Mouse (Mus musculus) midbrain, embryonic 10.5 days (tissue): ENCODE data around the gene Slc16a8. TPM values are rescaled to one million over a fixed set of nuclear protein-coding genes. Genes with fewer than 3 reads are reported as not detected.
"Not testable (repeated sequence)": the region's sequence is repeated elsewhere in the genome, so short reads cannot be mapped to it uniquely, and the experiment has no call there.

Experiments
- DNase-seq: peaks from one replicate; pipeline ENCODE4 v3.0.0-alpha.2; 2017; ENCODE audit warnings: low spot score
- H3K27ac ChIP-seq: fragments of 300-500 bp; sonication (generic); replicated peaks from 2 replicates; pipeline ENCODE4 v1.5.1; 2016; ENCODE audit warnings: mild to moderate bottlenecking
- H3K27me3 ChIP-seq: fragments of 300-500 bp; sonication (generic); 2 replicates; pipeline ENCODE4 v1.6.1; 2016; ENCODE audit warnings: low read depth, mild to moderate bottlenecking; ENCODE audit not compliant: poor library complexity, severe bottlenecking
- H3K36me3 ChIP-seq: fragments of 300-500 bp; sonication (generic); 2 replicates; pipeline ENCODE4 v1.6.1; 2016; ENCODE audit warnings: mild to moderate bottlenecking, moderate library complexity
- H3K4me1 ChIP-seq: fragments of 300-500 bp; sonication (generic); 2 replicates; pipeline ENCODE4 v1.6.1; 2016
- H3K4me3 ChIP-seq: fragments of 300-500 bp; sonication (generic); 2 replicates; pipeline ENCODE4 v1.5.1; 2016; ENCODE audit warnings: mild to moderate bottlenecking, moderate library complexity
- H3K9me3 ChIP-seq: fragments of 300-500 bp; sonication (generic); replicated peaks from 2 replicates; pipeline ENCODE4 v1.6.1; 2016; ENCODE audit warnings: mild to moderate bottlenecking
- WGBS: fragments of 180-500 bp; shearing (Covaris S2); methylation state at CpG from one replicate; pipeline ENCODE4 v1.1.7; 2016; 5-methylcytosine and 5-hydroxymethylcytosine counted together
- polyA plus RNA-seq: library from polyadenylated mRNA; unstranded; fragments of >200 nt; fragmentation: Nextera tagmentation; extraction: Ambion mirVana; gene quantifications from 2 replicates; pipeline ENCODE4 v1.2.1, GENCODE M21; 2016

Gene Slc16a8
- polyA plus RNA-seq, 1 experiment from 2014 or later, result 0.06 TPM

DNA sequence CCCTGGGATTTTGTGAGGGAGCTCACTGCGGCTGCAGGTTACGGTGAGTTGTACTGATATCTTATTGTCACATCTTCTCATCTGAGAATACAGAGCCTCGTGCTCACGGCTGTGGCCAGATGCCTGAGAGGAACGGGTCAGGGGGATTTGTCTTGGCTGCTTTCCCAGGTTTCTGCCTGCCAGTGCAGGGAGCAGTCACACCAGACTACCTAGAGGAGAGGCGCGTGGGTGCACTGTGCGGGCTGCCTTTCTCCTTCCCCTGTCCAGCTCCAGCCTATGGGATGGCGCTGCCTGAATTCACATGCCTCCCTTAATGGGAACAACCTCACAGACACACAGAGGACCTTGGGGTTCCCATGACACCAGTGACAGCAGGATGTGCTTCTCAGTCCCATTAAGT is 19.3 kb downstream of the Slc16a8 start:
- Histone ChIP-seq H3K27me3 (no peaks in the 10 kb centered on the region), H3K36me3 (peaks cover 88% of the 10 kb centered on the region), H3K4me3 (no peak overlapping the region), H3K27ac (no peak overlapping the region), H3K4me1 (0 out of 2 replicates have a peak, but pooled peaks cover 2% of the 10 kb centered on the region), H3K9me3 (no peaks in the 10 kb centered on the region)
- 95% methylated on average over 9 of the region's 9 CpGs for WGBS
- DNase-seq, result no peak

DNA sequence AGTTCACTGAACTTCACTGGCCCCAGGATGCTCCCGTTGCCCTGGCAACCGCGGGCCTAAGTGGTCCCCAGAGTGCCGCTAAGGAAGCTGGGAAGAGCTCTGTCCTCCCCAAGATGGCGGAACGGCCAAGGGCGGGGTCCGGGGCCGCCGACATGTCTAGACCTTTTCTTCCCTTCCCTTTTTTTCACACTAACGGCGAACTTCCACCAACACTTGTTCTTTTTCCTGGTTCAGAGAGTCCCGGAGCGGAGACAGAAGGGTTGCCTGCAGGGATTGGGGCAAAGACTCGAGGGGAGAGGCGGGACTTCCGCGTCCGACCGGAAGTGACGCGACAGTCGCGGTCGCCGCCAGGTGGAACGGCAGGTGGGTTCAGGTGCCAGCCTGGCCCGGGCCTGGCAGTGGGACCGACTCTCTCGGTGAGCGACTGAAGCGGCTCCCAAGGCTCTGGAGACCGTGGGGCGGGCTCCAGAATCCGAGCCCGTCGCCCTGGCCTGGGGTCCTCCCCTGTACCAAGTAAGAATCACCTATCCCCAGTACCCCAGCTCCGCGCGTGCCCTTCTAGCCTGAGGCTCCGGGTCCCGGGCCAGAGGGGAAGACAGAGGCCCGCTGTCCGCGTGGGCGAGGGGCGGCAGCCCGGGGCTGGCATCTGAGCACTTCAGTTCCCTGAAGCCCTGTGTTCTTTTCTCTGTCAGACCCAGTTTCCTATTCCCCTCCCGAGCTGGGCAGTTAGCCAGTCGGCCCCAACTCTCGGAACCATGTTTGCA is 25.3 kb downstream of the Slc16a8 start, which contains the start of the genes Pick1 and Gm49486:
Pick1 (plus strand) TSS at position 116 of the 764 bp plus-strand sequence.
Gm49486 (plus strand) TSS at position 334 of the 764 bp plus-strand sequence.
- no peaks in the 10 kb centered on the region for H3K9me3 ChIP-seq
- DNase-seq, result peak; percentile 91
- WGBS, result 1% methylated on average over 51 of the region's 51 CpGs
- H3K4me1 ChIP-seq, result peaks cover 31% of the 10 kb centered on the region
- H3K27ac ChIP-seq, result peak within 1 kb of the TSS; percentile 96
- peak within 1 kb of the TSS; percentile 77 for H3K4me3 ChIP-seq
- H3K36me3 ChIP-seq, result peaks cover 29% of the 10 kb centered on the region
- no peaks in the 10 kb centered on the region for H3K27me3 ChIP-seq

DNA sequence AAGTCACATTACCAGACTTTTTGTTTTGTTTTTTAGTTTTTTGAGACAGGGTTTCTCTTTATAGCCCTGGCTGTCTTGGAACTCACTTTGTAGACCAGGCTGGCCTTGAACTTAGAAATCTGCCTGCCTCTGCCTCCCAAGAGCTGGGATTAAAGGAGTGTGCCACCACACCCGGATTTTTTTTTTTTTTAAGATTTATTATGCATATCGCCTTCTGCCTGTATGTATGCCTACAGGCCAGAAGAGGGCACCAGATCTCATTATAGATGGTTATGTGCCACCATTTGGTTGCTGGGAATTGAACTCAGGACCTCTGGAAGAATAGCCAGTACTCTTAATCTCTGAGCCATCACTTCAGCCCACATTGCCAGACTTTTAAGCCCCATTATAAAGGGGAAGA is 28.8 kb downstream of the Slc16a8 start:
- DNase-seq, H3K4me3 ChIP-seq, H3K36me3 ChIP-seq, H3K27ac ChIP-seq, H3K27me3 ChIP-seq, H3K9me3 ChIP-seq: not testable (repeated sequence)
- 74% methylated on average over 2 of the region's 2 CpGs for WGBS
- H3K4me1 ChIP-seq, result peaks cover 51% of the 10 kb centered on the region

DNA sequence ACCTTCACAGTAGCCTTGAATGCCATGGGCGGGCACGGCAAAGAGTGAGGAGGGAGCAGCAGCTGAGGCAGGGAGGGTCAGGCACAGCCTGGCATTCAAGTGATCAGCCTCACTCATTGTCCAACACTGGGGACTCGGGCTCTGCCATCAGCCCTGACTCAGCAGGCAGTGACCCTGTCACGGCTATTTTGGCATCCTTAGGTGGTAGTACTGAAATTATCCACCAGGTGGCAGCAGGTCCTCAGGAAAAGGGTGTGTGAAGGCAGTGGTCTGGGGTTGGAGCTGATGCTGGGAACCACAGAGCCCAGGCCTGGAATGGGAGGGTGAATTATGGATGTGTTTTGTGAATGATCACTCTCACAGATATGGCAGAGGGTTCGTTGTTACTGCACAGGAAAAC is 29.9 kb downstream of the Slc16a8 start:
- WGBS, result 5% methylated on average over 5 of the region's 5 CpGs
- Histone ChIP-seq H3K4me1 (peaks cover 51% of the 10 kb centered on the region), H3K4me3 (peak overlapping the region; percentile 27), H3K9me3 (no peaks in the 10 kb centered on the region), H3K27me3 (no peaks in the 10 kb centered on the region), H3K27ac (peak overlapping the region; percentile 71), H3K36me3 (no peaks in the 10 kb centered on the region)
- peak; percentile 92 for DNase-seq

DNA sequence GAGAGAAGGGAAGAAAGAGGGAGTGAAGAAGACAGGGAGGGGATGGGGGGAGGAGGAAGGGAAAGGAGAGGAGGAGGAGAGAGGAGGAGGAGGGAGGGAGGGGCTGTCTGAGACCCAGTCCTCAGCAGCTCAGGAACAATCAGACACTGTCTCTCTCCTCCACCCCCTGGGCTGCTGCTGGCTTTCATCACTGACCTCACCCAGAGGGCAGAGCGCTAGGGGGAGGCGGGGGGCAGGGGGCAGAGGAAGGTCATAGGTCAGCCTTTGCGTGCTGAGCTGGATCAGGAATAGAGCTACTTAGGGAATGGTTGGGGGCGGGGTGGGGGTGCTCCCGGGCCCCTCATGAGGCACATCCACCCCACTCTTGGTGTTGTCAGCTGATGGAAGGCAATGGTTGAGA is 30.9 kb downstream of the Slc16a8 start:
- Histone ChIP-seq H3K9me3 (no peaks in the 10 kb centered on the region), H3K27ac (peak overlapping the region; percentile 71), H3K4me3 (peak overlapping the region; percentile 20), H3K36me3 (no peaks in the 10 kb centered on the region), H3K27me3 (no peaks in the 10 kb centered on the region), H3K4me1 (peaks cover 52% of the 10 kb centered on the region)
- WGBS, result 3% methylated on average over 5 of the region's 5 CpGs
- peak; percentile 56 for DNase-seq

DNA sequence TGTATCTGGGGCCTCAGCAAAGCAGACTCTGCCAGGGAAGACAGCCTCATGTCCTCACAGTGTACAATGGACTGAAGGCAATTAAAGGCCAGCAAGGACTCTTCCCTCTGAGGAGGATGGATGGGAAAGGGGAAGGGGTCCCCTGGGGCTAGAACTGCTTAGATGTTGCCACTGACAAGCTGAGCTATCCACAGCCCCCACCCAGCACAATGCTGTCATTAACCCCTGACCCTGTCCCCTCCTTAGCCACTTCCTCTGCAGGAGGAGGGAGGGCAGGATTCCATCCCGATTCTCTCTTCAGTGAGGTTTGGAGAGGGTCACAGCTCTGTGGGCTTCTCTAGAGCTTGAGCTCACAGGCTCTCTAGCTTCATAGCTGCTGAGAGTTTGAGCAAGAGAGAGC is 35.0 kb downstream of the Slc16a8 start:
- Histone ChIP-seq H3K27ac (peak overlapping the region; percentile 49), H3K4me3 (0 out of 2 replicates have a peak overlapping the region, but pooled peaks have one; percentile 0), H3K9me3 (no peaks in the 10 kb centered on the region), H3K4me1 (peaks cover 40% of the 10 kb centered on the region), H3K27me3 (no peaks in the 10 kb centered on the region), H3K36me3 (no peaks in the 10 kb centered on the region)
- no peak for DNase-seq
- 0% methylated on average over 1 of the region's 1 CpGs for WGBS

DNA sequence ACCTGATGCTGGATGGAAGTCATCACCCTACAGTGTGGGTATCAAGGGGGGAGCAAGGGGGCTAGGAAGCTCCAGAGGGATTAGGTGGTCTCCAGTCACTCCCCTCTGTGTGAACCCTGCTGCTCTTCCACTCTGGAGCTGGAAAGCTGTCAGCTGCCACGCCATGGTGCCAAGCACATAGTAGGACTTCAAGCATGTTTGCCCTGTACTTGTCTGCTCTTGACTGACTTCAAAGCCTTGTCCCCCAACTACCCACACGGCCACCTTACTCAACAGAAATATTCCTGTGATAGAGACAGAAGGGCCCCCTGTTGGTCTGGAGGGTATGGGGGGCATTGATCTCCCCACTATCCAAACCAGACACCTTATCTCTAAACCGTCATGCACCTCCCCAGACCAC is 38.4 kb downstream of the Slc16a8 start:
- Histone ChIP-seq H3K4me3 (no peak overlapping the region), H3K27ac (no peak overlapping the region)
- 70% methylated on average over 3 of the region's 3 CpGs for WGBS

DNA sequence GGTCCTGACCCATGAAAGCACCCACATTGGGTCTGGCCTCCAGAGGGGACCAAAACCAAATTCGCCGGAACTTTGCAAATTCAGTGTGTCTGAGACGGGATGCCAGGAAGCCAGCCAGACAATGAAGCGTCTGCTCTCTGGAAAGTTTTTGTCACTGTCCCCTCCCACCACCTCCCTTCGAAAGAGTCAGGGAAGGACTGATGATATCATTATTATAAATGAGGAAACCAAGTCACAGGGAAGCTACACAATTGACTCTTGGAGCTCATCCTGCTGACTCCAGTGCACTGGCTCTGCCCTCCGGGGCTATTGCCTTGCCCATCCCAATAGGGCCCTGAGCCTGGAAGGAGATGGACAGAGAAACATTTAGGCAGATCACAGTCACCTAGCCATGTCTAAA is 41.0 kb downstream of the Slc16a8 start:
- Histone ChIP-seq H3K36me3 (no peaks in the 10 kb centered on the region), H3K4me1 (peaks cover 10% of the 10 kb centered on the region), H3K27ac (no peak overlapping the region), H3K9me3 (no peaks in the 10 kb centered on the region), H3K27me3 (no peaks in the 10 kb centered on the region), H3K4me3 (no peak overlapping the region)
- DNase-seq, result no peak
- WGBS, result 83% methylated on average over 6 of the region's 6 CpGs

More for the DNA sequence above, 38.4 kb downstream of the Slc16a8 start:
- Histone ChIP-seq H3K9me3 (no peaks in the 10 kb centered on the region), H3K36me3 (no peaks in the 10 kb centered on the region), H3K27me3 (no peaks in the 10 kb centered on the region), H3K4me1 (peaks cover 22% of the 10 kb centered on the region)
- DNase-seq, result no peak

DNA sequence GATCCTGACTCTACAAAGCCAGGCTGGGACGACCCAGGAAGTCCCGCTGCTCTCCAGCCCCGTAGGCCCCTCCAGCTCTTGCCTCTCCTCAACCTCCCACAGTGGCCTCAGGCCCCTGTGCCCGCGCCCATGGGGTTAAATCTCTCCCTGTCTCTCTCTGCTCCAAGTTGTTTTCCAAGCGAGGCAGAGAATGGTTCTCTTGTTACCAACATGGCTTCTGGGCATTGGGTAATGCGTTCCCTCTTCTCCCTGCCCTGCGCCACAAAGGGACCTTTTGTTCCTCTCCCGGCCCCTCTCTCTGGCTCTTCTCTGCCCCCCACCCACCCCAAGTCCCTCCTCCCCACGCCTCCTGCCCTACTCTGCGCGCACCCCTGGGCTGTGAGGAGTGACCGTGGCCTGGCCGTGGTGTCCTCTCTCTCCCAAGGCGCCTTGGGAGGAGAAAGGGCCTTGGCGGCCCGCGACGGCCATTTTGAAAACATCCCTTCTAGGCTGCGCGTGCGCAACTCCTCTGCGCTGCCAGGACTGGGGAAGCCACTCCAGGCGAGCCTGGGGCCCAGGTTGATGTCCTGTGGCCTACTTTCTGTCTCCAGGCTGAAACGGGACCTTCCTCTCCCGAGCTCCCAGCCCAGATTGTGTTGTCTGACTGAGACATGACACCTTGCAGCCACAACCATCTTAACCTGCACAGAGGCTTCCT is 41.7 kb downstream of the Slc16a8 start:
- no peak for DNase-seq
- peaks cover 11% of the 10 kb centered on the region for H3K4me1 ChIP-seq
- no peaks in the 10 kb centered on the region for H3K36me3 ChIP-seq
- 87% methylated on average over 26 of the region's 26 CpGs for WGBS
- H3K27me3 ChIP-seq, result no peaks in the 10 kb centered on the region
- no peak overlapping the region for H3K4me3 ChIP-seq
- H3K27ac ChIP-seq, result peak overlapping the region; percentile 52
- H3K9me3 ChIP-seq, result no peaks in the 10 kb centered on the region

DNA sequence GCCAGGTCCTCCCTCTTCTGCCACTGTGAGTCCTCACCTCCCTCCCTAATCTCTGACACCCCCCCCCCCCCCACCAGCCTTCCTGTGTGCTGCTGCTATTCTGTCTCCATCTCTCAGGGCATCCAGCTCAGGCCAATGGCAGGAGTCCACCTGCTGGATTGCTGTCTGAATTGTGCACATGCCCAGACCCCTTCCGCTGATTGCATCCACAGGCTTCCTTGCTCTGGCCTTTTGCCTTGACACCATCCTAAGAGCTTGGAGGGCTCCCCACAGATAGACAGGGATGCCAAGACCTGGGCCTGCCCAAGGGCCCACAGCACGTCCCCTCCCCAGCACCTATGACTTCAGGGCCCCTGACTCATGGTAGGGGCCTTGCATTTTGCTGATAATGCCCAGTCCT is 44.2 kb downstream of the Slc16a8 start:
- DNase-seq, result no peak
- Histone ChIP-seq H3K4me3 (no peak overlapping the region), H3K36me3 (no peaks in the 10 kb centered on the region), H3K4me1 (peaks cover 16% of the 10 kb centered on the region), H3K9me3 (no peaks in the 10 kb centered on the region), H3K27me3 (no peaks in the 10 kb centered on the region), H3K27ac (peak overlapping the region; percentile 38; the same call in 1 of the 2 replicates)
- WGBS, result 82% methylated on average over 2 of the region's 2 CpGs

DNA sequence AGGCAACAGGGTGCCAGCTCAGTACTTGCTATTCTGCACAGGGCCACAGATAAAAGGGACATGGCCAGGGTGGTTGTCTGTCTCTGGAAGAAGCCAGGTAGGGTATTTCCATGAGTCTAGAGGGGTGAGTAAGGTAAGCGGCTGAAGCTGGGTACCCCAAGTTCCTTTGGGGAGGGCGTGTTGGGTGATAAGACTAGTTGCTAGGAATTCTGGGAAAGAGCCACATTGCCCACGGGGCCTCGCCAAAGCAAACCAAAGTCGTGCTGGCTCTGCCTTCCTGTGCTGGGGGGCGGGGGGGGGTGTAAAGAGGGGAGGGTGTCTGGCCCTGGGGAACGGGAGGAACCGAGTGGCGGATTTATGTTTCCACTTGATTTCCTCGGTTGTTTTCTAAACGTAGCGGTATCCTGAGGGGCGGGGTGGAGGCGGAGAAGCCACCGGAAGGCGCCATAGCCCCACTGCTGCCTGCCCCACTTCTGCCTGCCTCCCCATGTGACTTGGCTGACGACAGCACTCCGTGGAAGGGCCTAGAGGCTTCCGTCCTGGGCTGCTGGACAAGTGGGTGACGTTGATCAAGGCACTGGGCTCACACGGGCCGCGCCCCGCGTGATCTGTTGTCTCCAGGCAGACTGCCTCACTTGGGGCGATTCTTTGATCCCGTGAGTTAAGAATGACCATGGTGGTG is 45.7 kb downstream of the Slc16a8 start:
- DNase-seq, result no peak
- Histone ChIP-seq H3K27me3 (0 out of 2 replicates have a peak, but pooled peaks cover under 1% of the 10 kb centered on the region), H3K4me3 (no peak overlapping the region), H3K9me3 (no peaks in the 10 kb centered on the region), H3K27ac (0 out of 2 replicates have a peak overlapping the region, but pooled peaks have one; percentile 4), H3K4me1 (peaks cover 16% of the 10 kb centered on the region), H3K36me3 (no peaks in the 10 kb centered on the region)
- 87% methylated on average over 25 of the region's 27 CpGs for WGBS

DNA sequence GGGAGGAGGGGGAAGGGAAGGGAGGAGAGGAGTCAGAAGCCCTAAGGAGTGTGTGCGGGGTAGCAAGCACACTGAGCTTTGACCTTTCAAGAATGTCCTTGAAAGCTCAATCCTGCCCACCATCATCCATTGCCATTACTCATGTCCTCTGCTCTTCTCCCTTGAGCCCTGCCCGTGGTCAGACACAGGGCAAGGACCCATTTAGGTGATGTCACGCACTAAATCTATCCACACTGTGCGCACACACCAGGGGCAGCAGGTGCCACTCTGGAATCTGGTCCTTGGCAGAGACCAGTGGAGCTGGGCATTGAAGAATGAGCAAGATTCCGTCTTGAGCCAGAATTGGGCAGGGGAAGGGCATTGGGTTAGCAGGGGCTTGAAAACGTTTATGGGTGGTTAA is 46.4 kb downstream of the Slc16a8 start:
- Histone ChIP-seq H3K27ac (0 out of 2 replicates have a peak overlapping the region, but pooled peaks have one; percentile 13), H3K4me3 (no peak overlapping the region), H3K27me3 (0 out of 2 replicates have a peak, but pooled peaks cover 7% of the 10 kb centered on the region), H3K4me1 (peaks cover 16% of the 10 kb centered on the region), H3K9me3 (no peaks in the 10 kb centered on the region), H3K36me3 (no peaks in the 10 kb centered on the region)
- DNase-seq, result no peak
- WGBS, result 83% methylated on average over 6 of the region's 6 CpGs
